Mouse (Mus musculus) limb, embryonic 14.5 days (tissue): ENCODE measurements around the gene Gjd3. TPM values are rescaled to one million over a fixed set of nuclear protein-coding genes. Genes with fewer than 3 reads are reported as not detected.

ENCODE experiments used
- ATAC-seq: fragments of 200-750 bp; cut with Nextera tagmentation; 2 replicates; pipeline ENCODE4 v1.8.0; 2017; ENCODE audit warnings: low read depth, moderate number of reproducible peaks, moderate TSS enrichment; ENCODE audit not compliant: low FRiP score
- DNase-seq: peaks from one replicate; pipeline ENCODE4 v3.0.0-alpha.2; 2015; ENCODE audit warnings: low spot score
- H3K27ac ChIP-seq: fragments of 300-500 bp; sonication (generic); replicated peaks from 2 replicates; pipeline ENCODE4 v1.5.1; 2014; ENCODE audit warnings: low read depth, mild to moderate bottlenecking, low read length, moderate library complexity, mixed read lengths
- H3K27me3 ChIP-seq: fragments of 300-500 bp; sonication (generic); 2 replicates; pipeline ENCODE4 v1.6.1; 2014; ENCODE audit warnings: low read length, mixed read lengths; ENCODE audit not compliant: control insufficient read depth, insufficient read depth
- H3K36me3 ChIP-seq: fragments of 300-500 bp; sonication (generic); 2 replicates; pipeline ENCODE4 v1.6.1; 2014; ENCODE audit warnings: mild to moderate bottlenecking, low read length, moderate library complexity, mixed read lengths; ENCODE audit not compliant: control insufficient read depth, insufficient read depth
- H3K4me1 ChIP-seq: fragments of 300-500 bp; sonication (generic); 2 replicates; pipeline ENCODE4 v1.6.1; 2014; ENCODE audit warnings: antibody characterized with exemption, low read length, mixed read lengths; ENCODE audit not compliant: control insufficient read depth, insufficient read depth
- H3K4me2 ChIP-seq: fragments of 300-500 bp; sonication (generic); replicated peaks from 2 replicates; pipeline ENCODE4 v1.6.1; 2014; ENCODE audit warnings: low read depth, mild to moderate bottlenecking, low read length, moderate library complexity; ENCODE audit not compliant: severe bottlenecking
- H3K4me3 ChIP-seq: fragments of 300-500 bp; sonication (generic); replicated peaks from 2 replicates; pipeline ENCODE4 v1.5.1; 2014; ENCODE audit warnings: low read length
- H3K9ac ChIP-seq: fragments of 300-500 bp; sonication (generic); 2 replicates; pipeline ENCODE4 v1.6.1; 2014; ENCODE audit warnings: mild to moderate bottlenecking, low read depth, low read length, moderate library complexity; ENCODE audit not compliant: severe bottlenecking
- H3K9me3 ChIP-seq: fragments of 300-500 bp; sonication (generic); 2 replicates; pipeline ENCODE4 v1.6.1; 2016; ENCODE audit warnings: low read length; ENCODE audit not compliant: control insufficient read depth
- POLR2A ChIP-seq: fragments of 200-500 bp; IDR thresholded peaks from 2 replicates; pipeline ENCODE4 v1.8.0; 2012; ENCODE audit warnings: inconsistent platforms, mild to moderate bottlenecking, moderate library complexity, borderline replicate concordance; ENCODE audit not compliant: insufficient read depth, insufficient read length; ENCODE audit errors: extremely low read depth
- whole genome bisulfite sequencing: fragments of 180-500 bp; shearing (Covaris S2); extraction: QIAGEN DNeasy Blood & Tissue Kit; methylation state at CpG from one replicate; pipeline ENCODE4 v1.1.7; 2014; 5-methylcytosine and 5-hydroxymethylcytosine counted together
- polyA plus RNA-seq, 2 experiments: library from polyadenylated mRNA; depleted of rRNA in 1 of 2; stranded (reverse) in 1 of 2; unstranded in 1 of 2; fragments of >200 nt; fragmentation: Nextera tagmentation in 1 of 2; extraction: Ambion mirVana in 1 of 2; gene quantifications; 2 replicates each; pipeline versions ENCODE4 v1.2.1 to v1.2.3; 2012 to 2014

Gene Gjd3
- polyA plus RNA-seq, 2 experiments, result 0.45 to 1.3 TPM

- H3K4me3 ChIP-seq, result no peak overlapping the region
- H3K9ac ChIP-seq, result no peak overlapping the region
- H3K4me2 ChIP-seq, result no peak overlapping the region
- peaks cover 62% of the 10 kb centered on the region for H3K4me1 ChIP-seq
- H3K27me3 ChIP-seq, result no peaks in the 10 kb centered on the region
- no peak for TF ChIP-seq POLR2A
- ATAC-seq, result no peak
- H3K9me3 ChIP-seq, result no peaks in the 10 kb centered on the region
- no peak for DNase-seq
- no peak overlapping the region for H3K27ac ChIP-seq
- 75% methylated on average over 29 of the region's 29 CpGs for WGBS
- peaks cover 89% of the 10 kb centered on the region for H3K36me3 ChIP-seq
Observed at GRCm38 (mm10) chr11:98970191-98970925, 12.5 kb downstream of the Gjd3 start.

- H3K36me3 ChIP-seq, result peaks cover 81% of the 10 kb centered on the region
Observed at GRCm38 (mm10) chr11:98969496-98969927, 13.3 kb downstream of the Gjd3 start.

GRCm38 (mm10) chr11:98968716-98969495 is 13.9 kb downstream of the Gjd3 start:
- Histone ChIP-seq H3K4me1 (peaks cover 77% of the 10 kb centered on the region), H3K9me3 (no peaks in the 10 kb centered on the region), H3K4me3 (no peak overlapping the region), H3K36me3 (peaks cover 75% of the 10 kb centered on the region), H3K4me2 (0 out of 2 replicates have a peak overlapping the region, but pooled peaks have one; percentile 7), H3K9ac (0 out of 2 replicates have a peak overlapping the region, but pooled peaks have one; percentile 21), H3K27ac (no peak overlapping the region), H3K27me3 (no peaks in the 10 kb centered on the region)
- no peak for DNase-seq
- no peak for TF ChIP-seq POLR2A
- WGBS, result 9% methylated on average over 19 of the region's 20 CpGs
- no peak for ATAC-seq

More at GRCm38 (mm10) chr11:98969496-98969927, 13.3 kb downstream of the Gjd3 start:
- Histone ChIP-seq H3K27me3 (no peaks in the 10 kb centered on the region), H3K9ac (0 out of 2 replicates have a peak overlapping the region, but pooled peaks have one; percentile 21), H3K9me3 (no peaks in the 10 kb centered on the region), H3K27ac (0 out of 2 replicates have a peak overlapping the region, but pooled peaks have one; percentile 38), H3K4me1 (peaks cover 71% of the 10 kb centered on the region), H3K4me2 (0 out of 2 replicates have a peak overlapping the region, but pooled peaks have one; percentile 7), H3K4me3 (no peak overlapping the region)
- ATAC-seq (no peak), DNase-seq (no peak)
- WGBS, result 21% methylated on average over 17 of the region's 17 CpGs
- TF ChIP-seq POLR2A, result no peak

GRCm38 (mm10) chr11:98968079-98968478 is 14.7 kb downstream of the Gjd3 start:
- H3K9me3 ChIP-seq, result no peaks in the 10 kb centered on the region
- no peak overlapping the region for H3K9ac ChIP-seq
- DNase-seq (no peak), ATAC-seq (no peak)
- no peak overlapping the region for H3K4me3 ChIP-seq
- no peak for TF ChIP-seq POLR2A
- H3K4me2 ChIP-seq, result 0 out of 2 replicates have a peak overlapping the region, but pooled peaks have one; percentile 2
- peaks cover 81% of the 10 kb centered on the region for H3K4me1 ChIP-seq
- peaks cover 67% of the 10 kb centered on the region for H3K36me3 ChIP-seq
- WGBS, result 54% methylated on average over 15 of the region's 16 CpGs
- no peak overlapping the region for H3K27ac ChIP-seq
- no peaks in the 10 kb centered on the region for H3K27me3 ChIP-seq

GRCm38 (mm10) chr11:98966499-98967141 is 16.2 kb downstream of the Gjd3 start:
- TF ChIP-seq POLR2A, result no peak
- Histone ChIP-seq H3K9ac (no peak overlapping the region), H3K36me3 (peaks cover 54% of the 10 kb centered on the region), H3K4me3 (no peak overlapping the region), H3K27me3 (no peaks in the 10 kb centered on the region), H3K27ac (no peak overlapping the region), H3K4me1 (peaks cover 95% of the 10 kb centered on the region), H3K4me2 (no peak overlapping the region), H3K9me3 (no peaks in the 10 kb centered on the region)
- ATAC-seq (no peak), DNase-seq (no peak)
- WGBS, result 44% methylated on average over 9 of the region's 9 CpGs
